ENCODE assay signal across 16 mouse cellular contexts in the genomic region with DNA sequence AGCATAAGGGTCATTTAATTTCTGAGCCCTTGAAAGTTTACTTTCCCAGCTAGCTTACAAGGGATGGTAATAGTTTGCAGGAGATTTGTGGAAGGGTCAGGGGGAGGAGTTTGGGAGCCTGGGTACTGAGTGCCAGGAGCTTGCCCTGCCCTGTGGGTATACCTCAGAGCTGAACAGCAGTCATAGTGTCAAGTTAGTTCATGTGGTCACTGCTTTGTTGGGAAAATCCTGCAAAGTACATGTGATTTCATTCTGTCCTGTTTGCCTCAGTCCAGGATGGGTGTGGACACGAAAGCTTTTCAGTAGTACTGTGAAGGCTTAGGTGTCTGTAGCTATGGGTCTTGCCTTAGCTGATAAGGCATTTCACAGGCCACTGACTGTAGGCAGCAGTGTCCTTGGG.
DNase-seq lines count a peak whose midpoint lies in the region; ATAC-seq and TF ChIP-seq lines count a peak whose summit lies in the region.
"Had no signal": no experiment of that assay in that cellular context is flagged by ENCODE, and none has a peak within 500 bp of the region (broad histone marks: within the 10 kb centered on the region; RNA-seq: fewer than 3 reads in every experiment).

No protein-coding gene starts in this region.

- no peak overlapping the region for H3K9ac ChIP-seq in kidney, postnatal 0 days (ENCODE audit: low read depth, low read length)
- H3K9ac ChIP-seq in midbrain, embryonic 11.5 days (ENCODE audit: low read length): no peak overlapping the region
- H3K9ac ChIP-seq in midbrain, embryonic 15.5 days: no peak overlapping the region
- no peak overlapping the region for H3K9ac ChIP-seq in midbrain, embryonic 13.5 days (replicated peaks)
- H3K9ac ChIP-seq: heart, embryonic 15.5 days; liver, embryonic 15.5 days had no signal

- no peak for TF ChIP-seq CTCF in kidney, postnatal 0 days (IDR thresholded peaks at IDR 0.05; ENCODE audit: low read depth)

- peak; percentile 92 for DNase-seq in heart, adult 11 months
- DNase-seq in heart, postnatal 10 days: no peak
- DNase-seq in kidney, postnatal 0 days (ENCODE audit: low spot score): no peak
- DNase-seq in kidney, adult 9 months: no peak
- no peak for DNase-seq in midbrain, embryonic 11.5 days (ENCODE audit: low spot score, missing footprints)
- DNase-seq: adrenal gland, postnatal 10 days; cerebellum, adult 11-12 months; cerebellum, postnatal 25 days; spleen, adult 18-20 months; thymus, postnatal 14 days had no signal

- no peak for ATAC-seq in kidney, postnatal 0 days (replicated peaks; ENCODE audit: low FRiP score, low read depth)
- peak; percentile 31; the same call in 1 of the 2 replicates for ATAC-seq in midbrain, embryonic 11.5 days (ENCODE audit: low FRiP score)
- no peak; the same call in 1 of the 2 replicates for ATAC-seq in midbrain, embryonic 15.5 days (replicated peaks)
- no peak for ATAC-seq in midbrain, embryonic 13.5 days
- no peak for ATAC-seq in monocyte, adult 5-6 weeks (replicated peaks; ENCODE audit: insufficient number of reproducible peaks, low FRiP score, low TSS enrichment, poor library complexity, severe bottlenecking)

- no peak overlapping the region for H3K4me2 ChIP-seq in kidney, postnatal 0 days (ENCODE audit: low read length)
- no peak overlapping the region for H3K4me2 ChIP-seq in midbrain, embryonic 11.5 days
- no peak overlapping the region for H3K4me2 ChIP-seq in midbrain, embryonic 15.5 days
- H3K4me2 ChIP-seq in midbrain, embryonic 13.5 days (replicated peaks): no peak overlapping the region
- H3K4me2 ChIP-seq: heart, embryonic 15.5 days; hindbrain, embryonic 15.5 days; liver, embryonic 15.5 days had no signal

- no peak overlapping the region for H3K4me3 ChIP-seq in kidney, postnatal 0 days (replicated peaks; ENCODE audit: low read depth, low read length)
- H3K4me3 ChIP-seq in midbrain, embryonic 11.5 days (ENCODE audit: low read depth, low read length): no peak overlapping the region
- no peak overlapping the region for H3K4me3 ChIP-seq in midbrain, embryonic 15.5 days
- no peak overlapping the region for H3K4me3 ChIP-seq in midbrain, embryonic 13.5 days (replicated peaks)
- H3K4me3 ChIP-seq: heart, embryonic 15.5 days; hindbrain, embryonic 15.5 days; liver, embryonic 15.5 days had no signal

- H3K4me1 ChIP-seq in kidney, postnatal 0 days (replicated peaks; ENCODE audit: insufficient read depth, low read length): peaks cover 17% of the 10 kb centered on the region
- peaks cover 19% of the 10 kb centered on the region for H3K4me1 ChIP-seq in midbrain, embryonic 11.5 days (ENCODE audit: control insufficient read depth, insufficient read depth, low read length)
- peaks cover 13% of the 10 kb centered on the region for H3K4me1 ChIP-seq in midbrain, embryonic 15.5 days
- peaks cover 32% of the 10 kb centered on the region for H3K4me1 ChIP-seq in midbrain, embryonic 13.5 days (replicated peaks)

- intact Hi-C loops in heart, postnatal 10 days (cut with DNase I): no loop called here

- peak overlapping the region; percentile 61; the same call in 1 of the 2 replicates for H3K27ac ChIP-seq in kidney, postnatal 0 days
- peak overlapping the region; percentile 93 for H3K27ac ChIP-seq in midbrain, embryonic 11.5 days (ENCODE audit: low read depth, low read length)
- no peak overlapping the region for H3K27ac ChIP-seq in midbrain, embryonic 15.5 days
- peak overlapping the region; percentile 69 for H3K27ac ChIP-seq in midbrain, embryonic 13.5 days
- H3K27ac ChIP-seq: heart, embryonic 15.5 days; liver, embryonic 15.5 days had no signal

- H3K9me3 ChIP-seq in kidney, postnatal 0 days (replicated peaks; ENCODE audit: low read length): no peaks in the 10 kb centered on the region
- no peaks in the 10 kb centered on the region for H3K9me3 ChIP-seq in midbrain, embryonic 11.5 days (ENCODE audit: control insufficient read depth, low read length)
- no peaks in the 10 kb centered on the region for H3K9me3 ChIP-seq in midbrain, embryonic 15.5 days
- H3K9me3 ChIP-seq in midbrain, embryonic 13.5 days: no peaks in the 10 kb centered on the region
- H3K9me3 ChIP-seq: heart, embryonic 15.5 days; hindbrain, embryonic 15.5 days; liver, embryonic 15.5 days had no signal

- 68% methylated on average over 1 of the region's 1 CpGs for WGBS in kidney, postnatal 0 days
- 88% methylated on average over 1 of the region's 1 CpGs for WGBS in midbrain, embryonic 11.5 days
- WGBS in midbrain, embryonic 15.5 days: 84% methylated on average over 1 of the region's 1 CpGs
- WGBS in midbrain, embryonic 13.5 days: 83% methylated on average over 1 of the region's 1 CpGs

- peaks cover 18% of the 10 kb centered on the region; the same call in 1 of the 2 replicates for H3K36me3 ChIP-seq in kidney, postnatal 0 days (ENCODE audit: insufficient read depth, low read length)
- no peaks in the 10 kb centered on the region; the same call in 1 of the 2 replicates for H3K36me3 ChIP-seq in midbrain, embryonic 11.5 days (ENCODE audit: control insufficient read depth, insufficient read depth, low read length)
- H3K36me3 ChIP-seq in midbrain, embryonic 15.5 days (replicated peaks): no peaks in the 10 kb centered on the region
- H3K36me3 ChIP-seq in midbrain, embryonic 13.5 days: no peaks in the 10 kb centered on the region
- H3K36me3 ChIP-seq: hindbrain, embryonic 15.5 days had no signal

- no peaks in the 10 kb centered on the region for H3K27me3 ChIP-seq in kidney, postnatal 0 days (ENCODE audit: insufficient read depth, low read length)
- no peaks in the 10 kb centered on the region for H3K27me3 ChIP-seq in midbrain, embryonic 11.5 days (ENCODE audit: control insufficient read depth, insufficient read depth, low read length)
- H3K27me3 ChIP-seq in midbrain, embryonic 15.5 days (replicated peaks): no peaks in the 10 kb centered on the region
- H3K27me3 ChIP-seq in midbrain, embryonic 13.5 days: no peaks in the 10 kb centered on the region
- H3K27me3 ChIP-seq: heart, embryonic 15.5 days; hindbrain, embryonic 15.5 days; liver, embryonic 15.5 days had no signal
